Mouse (Mus musculus): ENCODE measurements around the gene Kcnb1.

- TF ChIP-seq POLR2A (IDR thresholded peaks at IDR 0.05; ENCODE audit: control insufficient read depth, extremely low read depth, insufficient read depth, low read length, poor library complexity) = no peak
- no peak for TF ChIP-seq CTCF (IDR thresholded peaks at IDR 0.05; ENCODE audit: borderline replicate concordance, control insufficient read depth, extremely low read depth, insufficient read depth, low read length, poor library complexity)
Observed at GRCm38 (mm10) chr2:167136909-167137308, 53.0 kb downstream of the Kcnb1 start.
